Mouse (Mus musculus): ENCODE data around the gene Pde4d.

Pde4d gene

DNA sequence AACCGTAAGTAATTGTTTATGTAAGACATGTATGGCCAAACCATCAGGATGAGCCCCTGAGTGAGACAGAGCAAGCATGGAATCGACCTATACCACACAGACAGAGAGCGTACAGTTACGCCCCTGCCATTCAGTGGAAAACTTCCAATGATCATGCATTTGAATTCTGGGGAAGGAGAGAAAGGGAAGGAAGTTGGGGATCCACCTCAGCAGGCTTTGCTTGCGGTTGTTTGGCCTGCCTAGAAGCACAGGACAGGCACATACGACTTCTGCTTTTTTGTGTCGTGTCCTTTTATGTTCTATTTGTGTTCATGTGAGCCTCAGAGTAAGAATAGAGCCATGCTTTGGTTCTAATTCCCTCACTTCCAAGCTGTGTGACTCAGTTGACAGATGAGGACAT, 849.1 kb downstream of the Pde4d start:
- no peak for DNase-seq (ENCODE audit: low read depth)

GRCm38 (mm10) chr13:109299511-109300250, 849.9 kb downstream of the Pde4d start:
- peak; percentile 27 for DNase-seq (ENCODE audit: low read depth)

- no peak for DNase-seq (ENCODE audit: low read depth)
These were observed 862.8 kb downstream of the Pde4d start for GRCm38 (mm10) chr13:109312542-109312941.

DNA sequence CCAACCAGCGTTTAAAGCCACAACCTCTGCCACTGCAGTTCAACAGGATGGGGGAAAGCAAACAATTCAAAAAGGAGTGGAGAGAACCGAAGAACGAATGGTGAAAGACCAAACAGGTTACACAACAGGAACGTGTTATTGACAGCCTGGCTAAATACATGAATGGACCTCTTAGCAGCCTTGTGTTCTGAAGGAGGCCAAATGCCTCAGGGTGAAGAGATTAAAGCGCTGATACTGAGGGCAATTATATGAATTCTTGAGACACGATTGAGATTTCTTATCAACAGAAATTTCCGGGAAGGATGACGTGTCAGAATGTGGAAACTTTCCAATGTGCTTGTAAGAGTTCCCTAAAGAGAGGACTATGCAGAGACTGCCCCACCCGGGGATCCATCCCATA, 865.9 kb downstream of the Pde4d start:
- peak; percentile 57 for DNase-seq (ENCODE audit: low read depth)

DNA sequence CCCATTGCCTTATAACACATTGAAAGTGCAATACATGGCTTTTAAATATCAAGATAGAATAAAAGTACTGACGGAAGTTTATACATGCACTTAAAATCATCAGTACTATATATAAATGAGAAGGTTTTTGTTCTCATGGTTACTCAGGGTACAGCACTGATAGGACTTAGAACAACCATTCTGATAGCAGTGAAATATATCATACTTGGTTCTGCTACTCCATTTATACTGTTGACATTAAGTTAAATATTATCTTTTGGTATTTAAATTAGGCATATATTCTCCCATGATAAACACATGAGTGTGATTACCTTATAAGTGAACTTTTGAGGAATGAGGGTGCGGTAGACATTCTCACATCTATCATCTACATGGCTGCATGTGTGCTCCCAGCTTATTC, 867.9 kb downstream of the Pde4d start:
- no peak for DNase-seq (ENCODE audit: low read depth)

GRCm38 (mm10) chr13:109318434-109318998, 868.8 kb downstream of the Pde4d start:
- no peak for DNase-seq (ENCODE audit: low read depth)

DNA sequence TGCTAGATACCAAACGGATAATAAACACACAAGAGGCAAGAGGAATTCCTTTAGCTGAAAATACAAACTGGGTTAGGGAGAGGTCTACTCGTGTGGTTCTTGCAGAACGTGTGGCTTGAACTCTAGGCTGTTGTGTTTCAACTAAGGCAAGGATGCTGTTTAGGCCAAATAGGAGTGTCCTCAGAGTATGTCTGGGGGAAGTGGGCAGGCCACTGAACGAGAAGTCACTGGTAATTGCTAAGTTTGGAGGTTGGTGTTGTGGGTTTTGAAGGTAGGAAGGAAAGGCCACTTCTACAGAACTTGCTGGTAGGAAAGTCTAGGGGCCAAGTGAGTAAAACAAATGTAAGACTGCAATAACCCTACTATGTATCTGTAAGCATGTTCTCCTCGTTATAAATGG, 876.3 kb downstream of the Pde4d start:
- no peak for DNase-seq (ENCODE audit: low read depth)

DNA sequence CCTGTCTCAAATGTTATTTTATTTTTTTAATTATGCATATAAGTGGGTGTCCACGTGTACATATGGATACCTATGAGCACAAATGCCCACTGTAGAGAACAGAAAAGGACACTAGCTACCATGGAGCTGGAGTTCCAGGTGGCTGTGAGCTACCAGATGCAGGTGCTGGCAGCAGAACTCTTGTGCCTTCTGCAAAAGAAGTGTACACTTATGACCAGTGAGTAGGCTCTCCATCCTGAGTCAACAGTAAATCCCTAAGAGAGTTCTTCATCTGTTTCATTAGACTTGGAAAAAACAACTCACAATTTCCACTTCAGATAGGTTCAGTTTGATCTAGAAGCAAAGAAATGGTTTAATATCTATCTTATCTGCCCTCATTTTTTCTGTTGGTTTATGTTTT, 881.8 kb downstream of the Pde4d start:
- no peak for DNase-seq (ENCODE audit: low read depth)

DNA sequence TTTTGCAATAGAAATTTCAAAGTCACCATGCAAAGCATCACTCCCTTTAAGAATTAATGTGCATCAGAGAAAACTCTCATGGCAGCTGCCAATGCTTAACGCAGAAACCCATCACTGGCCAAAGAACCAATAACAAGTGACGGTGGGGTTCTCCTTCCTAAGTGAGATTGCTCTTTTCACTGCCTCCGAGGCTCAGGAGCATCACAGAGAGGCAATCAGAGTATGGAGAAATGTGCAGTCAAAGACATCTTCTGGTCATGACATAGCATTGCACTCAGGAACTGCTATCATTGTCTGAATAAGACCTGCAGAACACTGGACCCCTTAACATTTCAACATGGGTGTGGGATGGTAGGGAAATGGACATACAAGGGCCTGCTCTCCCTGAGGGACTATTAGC, 892.2 kb downstream of the Pde4d start:
- DNase-seq (ENCODE audit: low read depth): peak; percentile 9

GRCm38 (mm10) chr13:109342469-109342868, 892.7 kb downstream of the Pde4d start:
- peak; percentile 37 for DNase-seq (ENCODE audit: low read depth)

DNA sequence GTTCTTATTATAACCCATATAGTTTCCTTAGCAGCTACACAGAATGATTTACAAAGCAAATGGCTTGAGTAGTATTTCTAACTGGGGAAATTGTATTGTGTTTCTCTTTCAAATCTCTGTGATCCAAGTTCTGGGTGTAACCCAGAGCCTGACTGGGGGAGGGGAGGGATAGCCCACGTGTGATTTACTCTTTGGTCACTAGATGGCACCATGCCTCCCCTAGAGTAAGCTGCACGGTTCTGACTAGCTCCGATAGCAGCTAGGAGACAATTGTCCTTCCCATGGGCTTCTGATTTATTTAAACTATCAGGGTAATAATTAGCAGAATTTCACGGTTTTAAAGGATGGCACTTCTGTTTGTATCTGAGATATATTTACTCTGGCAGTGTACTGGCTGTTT, 893.8 kb downstream of the Pde4d start:
- DNase-seq (ENCODE audit: low read depth): peak; percentile 85

- no peak for DNase-seq (ENCODE audit: low read depth)
These were observed 898.0 kb downstream of the Pde4d start for GRCm38 (mm10) chr13:109347770-109348169.

GRCm38 (mm10) chr13:109348316-109348715, 898.6 kb downstream of the Pde4d start:
- DNase-seq (ENCODE audit: low read depth): no peak

DNA sequence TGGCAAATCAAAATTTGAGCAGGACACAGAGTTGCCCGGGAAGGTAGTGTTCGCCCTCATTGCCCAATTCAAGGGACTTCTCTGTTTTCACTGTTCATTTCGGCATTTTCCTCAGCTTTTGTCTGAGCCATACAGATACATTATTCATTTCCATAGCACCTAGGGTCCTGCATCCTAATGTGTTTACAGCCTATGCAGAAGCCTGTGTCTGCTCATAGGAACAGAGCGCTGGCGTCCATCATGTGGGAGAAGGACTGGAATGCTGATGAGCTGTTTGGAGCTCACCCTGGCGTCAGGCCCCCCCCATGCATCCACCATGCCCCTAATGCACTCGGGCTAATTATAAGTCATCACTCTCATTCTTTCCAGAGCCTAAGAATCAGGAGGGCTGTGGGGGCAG, 900.4 kb downstream of the Pde4d start:
- no peak for DNase-seq (ENCODE audit: low read depth)

DNA sequence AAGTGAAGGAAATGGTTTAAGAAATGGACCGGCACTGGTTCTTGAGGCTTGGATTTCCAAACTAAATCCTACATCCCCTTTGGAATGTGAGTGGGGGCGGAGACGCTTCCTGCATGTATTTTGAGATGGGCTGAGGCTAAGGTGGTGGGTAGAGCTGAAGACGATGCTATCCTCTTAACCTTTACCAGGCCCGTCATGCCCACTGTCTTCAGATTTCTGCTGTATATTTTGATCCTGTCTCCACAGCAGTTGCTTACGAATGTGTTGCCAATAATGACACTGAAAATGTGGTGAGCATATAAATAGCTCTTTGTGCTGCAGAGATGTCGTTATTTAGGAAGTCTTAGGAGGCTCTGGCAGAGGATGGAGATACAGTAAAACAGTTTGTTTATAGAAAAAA, 904.3 kb downstream of the Pde4d start:
- DNase-seq (ENCODE audit: low read depth): no peak

GRCm38 (mm10) chr13:109356252-109356651, 906.5 kb downstream of the Pde4d start:
- peak; percentile 11 for DNase-seq (ENCODE audit: low read depth)

DNA sequence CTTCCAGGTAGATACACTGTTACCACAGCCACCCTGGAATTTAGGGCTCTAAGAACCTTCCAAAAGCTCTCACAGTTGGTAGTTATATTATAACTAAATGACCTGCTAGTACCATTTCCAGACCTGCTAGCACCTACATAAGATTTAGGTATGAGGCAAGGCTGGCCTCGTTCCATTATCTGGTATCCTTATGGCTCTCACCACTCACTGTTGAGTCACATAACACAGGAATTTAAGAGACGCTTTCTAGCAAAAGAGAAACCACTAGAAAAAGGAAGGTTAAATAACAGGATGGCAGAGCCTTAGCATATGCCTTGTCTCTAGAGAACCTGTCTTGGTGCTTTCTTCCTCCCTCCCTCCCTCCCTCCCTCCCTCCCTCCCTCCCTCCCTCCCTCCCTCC, 910.2 kb downstream of the Pde4d start:
- DNase-seq (ENCODE audit: low read depth): peak; percentile 34

DNA sequence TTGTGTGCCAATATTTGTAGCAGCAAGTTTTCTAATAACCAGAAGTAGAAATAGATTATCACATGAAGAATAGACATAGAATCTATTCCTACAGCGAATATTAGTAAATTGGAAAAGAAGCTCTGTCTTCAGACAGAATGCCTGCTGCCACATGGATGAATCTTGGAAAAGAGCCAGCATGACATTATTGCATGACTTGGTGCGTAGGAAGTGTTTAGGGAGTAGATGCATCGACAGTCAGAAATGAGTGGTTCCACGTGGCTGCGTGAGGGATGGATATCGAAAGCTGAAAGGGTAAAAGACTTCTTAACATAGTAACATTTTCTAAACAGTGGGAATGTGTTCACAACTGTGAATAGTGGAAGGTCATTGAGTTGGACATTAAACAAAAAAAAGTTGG, 912.6 kb downstream of the Pde4d start:
- DNase-seq (ENCODE audit: low read depth): no peak

DNA sequence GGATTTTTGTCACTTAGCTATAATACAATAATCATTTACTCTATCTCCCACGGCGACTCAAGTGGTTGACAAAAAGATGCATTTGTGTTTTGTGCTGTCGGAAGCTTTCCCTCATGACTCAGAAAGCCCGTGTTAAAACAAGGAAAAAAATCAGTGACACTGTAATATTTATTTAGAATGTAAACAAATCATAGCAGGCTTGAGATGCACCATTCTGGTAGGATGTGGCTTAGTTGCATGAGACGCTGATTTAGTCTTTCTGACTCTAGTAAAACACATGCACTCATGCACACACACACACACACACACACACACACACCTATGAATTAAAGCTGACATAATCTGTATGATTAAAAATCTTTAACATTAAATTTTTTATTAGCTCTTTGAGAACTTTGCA, 924.7 kb downstream of the Pde4d start:
- DNase-seq (ENCODE audit: low read depth): no peak

DNA sequence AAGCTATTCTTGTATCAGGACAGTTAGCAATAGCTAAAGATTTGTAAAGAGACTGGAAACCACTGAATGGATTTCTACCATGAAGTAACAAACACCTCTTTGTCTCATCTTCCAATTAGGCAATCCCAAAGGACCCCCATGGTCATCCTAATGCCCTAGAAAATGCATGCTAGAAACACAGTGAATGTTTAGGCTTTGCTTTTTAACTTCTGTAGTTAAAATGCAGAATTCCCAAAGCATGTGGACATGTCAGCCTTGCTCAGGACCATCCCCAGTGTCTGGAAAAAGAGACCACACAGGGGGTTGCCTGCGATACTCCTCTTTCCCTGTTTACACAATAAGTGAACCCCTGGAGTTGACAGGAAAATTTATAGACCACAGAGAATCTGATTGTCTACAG, 926.9 kb downstream of the Pde4d start:
- DNase-seq (ENCODE audit: low read depth): no peak

DNA sequence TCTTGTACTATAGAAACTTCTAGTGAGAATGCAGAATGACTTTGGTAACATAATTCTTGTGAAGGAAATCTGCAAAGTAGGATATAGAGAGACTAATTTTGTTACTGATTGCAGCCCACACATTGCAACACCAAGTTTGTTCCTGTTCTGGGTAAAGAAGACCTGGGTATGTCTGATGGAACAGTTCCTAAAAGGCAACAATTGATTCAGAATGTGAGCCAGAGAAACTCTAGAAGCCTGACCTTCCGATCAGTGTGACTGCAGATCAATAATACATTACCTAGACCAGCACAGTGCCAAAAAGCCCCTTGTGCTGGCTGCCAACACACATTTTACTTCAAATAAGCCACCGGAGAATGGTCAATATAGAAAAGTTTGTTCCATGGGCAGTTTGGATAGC, 930.4 kb downstream of the Pde4d start:
- no peak for DNase-seq (ENCODE audit: low read depth)

DNA sequence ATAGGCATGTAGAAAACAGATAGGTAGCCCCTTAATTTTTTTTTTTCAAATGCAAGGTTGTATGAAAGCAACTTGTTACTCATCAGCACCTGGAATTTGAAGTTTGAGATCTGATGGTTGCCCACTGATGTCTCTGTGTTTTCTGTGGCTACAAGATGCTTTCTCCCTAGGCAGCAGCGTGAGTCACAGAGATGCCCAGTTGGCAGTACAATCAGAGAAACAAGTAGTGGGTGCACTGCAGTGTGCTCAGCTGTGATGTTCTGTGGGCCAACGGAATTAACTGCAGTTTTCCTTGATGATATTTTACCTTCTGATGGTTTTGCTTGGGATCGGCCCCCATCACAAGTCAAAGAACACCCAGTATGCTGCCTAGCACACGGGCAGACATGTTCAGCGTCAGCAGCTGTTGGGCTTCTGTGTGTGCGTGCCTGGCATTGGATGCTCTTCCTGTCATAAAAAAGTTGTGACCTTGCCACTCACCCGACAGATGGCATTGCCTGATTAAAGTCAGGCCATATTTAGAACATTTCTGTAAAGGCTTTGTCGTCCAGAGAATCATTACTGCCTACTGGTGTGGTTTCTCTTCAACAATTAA, 939.0 kb downstream of the Pde4d start:
- no peak for DNase-seq (ENCODE audit: low read depth)

DNA sequence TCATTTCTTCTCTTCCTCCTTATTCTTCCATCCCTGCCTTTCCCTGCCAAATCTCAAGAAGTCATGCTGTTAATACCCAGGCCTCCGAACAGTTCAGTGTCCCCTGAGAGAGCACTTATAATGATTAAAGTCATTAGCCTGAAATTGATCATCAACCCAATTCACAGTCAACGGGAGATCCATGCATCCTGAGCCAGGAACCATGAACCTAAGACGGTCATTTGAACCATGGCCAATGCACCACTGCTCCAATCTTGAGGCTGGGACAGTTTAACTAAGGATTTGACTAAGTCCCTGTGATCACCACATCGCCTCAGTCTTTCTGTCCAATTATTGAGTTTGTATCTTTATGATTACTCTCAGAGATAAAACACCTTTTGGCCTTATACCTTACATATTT, 952.6 kb downstream of the Pde4d start:
- no peak for DNase-seq (ENCODE audit: low read depth)

DNA sequence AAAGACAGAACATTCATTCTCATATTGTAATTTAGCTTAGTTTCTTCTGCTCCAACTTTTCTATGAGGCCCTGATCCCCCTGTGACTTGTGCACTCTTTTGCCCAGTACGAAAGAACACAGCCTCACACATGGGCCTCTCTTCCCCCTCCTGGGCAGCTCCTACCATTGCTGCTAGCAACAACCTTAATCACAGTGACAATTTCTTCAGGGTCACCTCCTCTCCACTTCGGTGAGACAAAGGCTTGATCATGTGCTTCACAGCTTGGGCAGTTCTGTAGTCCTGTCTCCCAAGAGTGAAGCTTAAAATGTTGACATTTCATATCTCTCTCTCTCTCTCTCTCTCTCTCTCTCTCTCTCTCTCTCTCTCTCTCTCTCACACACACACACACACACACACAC, 953.2 kb downstream of the Pde4d start:
- DNase-seq (ENCODE audit: low read depth): no peak

Data from NIH3T3 (cell line).